In the genomic region with DNA sequence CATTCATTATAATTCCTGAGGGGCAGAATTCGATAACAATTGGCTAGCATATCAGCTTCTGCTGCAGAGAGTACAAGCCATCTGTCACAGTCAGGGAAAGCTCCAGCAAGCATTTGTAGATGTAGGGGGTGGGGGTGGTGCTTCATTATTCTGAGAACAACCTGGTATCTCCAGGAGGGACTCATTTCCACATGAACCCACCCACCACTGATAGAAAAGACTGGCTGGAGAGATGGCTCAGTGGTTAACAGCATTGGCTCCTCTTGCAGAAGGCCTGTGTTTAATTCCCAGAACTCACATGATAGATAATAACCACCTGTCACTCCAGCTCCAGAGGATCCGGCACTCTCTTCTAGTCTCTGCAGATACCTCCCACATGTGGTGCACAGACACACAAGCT, we compare ENCODE assay signal across 17 mouse cellular contexts. TPM values are rescaled to one million over a fixed set of nuclear protein-coding genes. Genes with fewer than 3 reads are reported as not detected.
DNase-seq lines count a peak whose midpoint lies in the region; ATAC-seq lines count a peak whose summit lies in the region.
"Had no signal": no experiment of that assay in that cellular context is flagged by ENCODE, and none has a peak within 500 bp of the region (broad histone marks: within the 10 kb centered on the region; RNA-seq: fewer than 3 reads in every experiment).

No protein-coding gene starts in this region.

- no peak overlapping the region for H3K27ac ChIP-seq in hindbrain, embryonic 13.5 days
- H3K27ac ChIP-seq in hindbrain, embryonic 12.5 days = no peak overlapping the region
- H3K27ac ChIP-seq in hindbrain, embryonic 14.5 days = no peak overlapping the region
- H3K27ac ChIP-seq: embryonic facial prominence, embryonic 12.5 days; heart, embryonic 13.5 days; kidney, postnatal 0 days; limb, embryonic 13.5 days; neural tube, embryonic 12.5 days had no signal

- no peaks in the 10 kb centered on the region for H3K9me3 ChIP-seq in hindbrain, embryonic 13.5 days
- no peaks in the 10 kb centered on the region for H3K9me3 ChIP-seq in hindbrain, embryonic 12.5 days (replicated peaks)
- H3K9me3 ChIP-seq in hindbrain, embryonic 14.5 days (ENCODE audit: control insufficient read depth, low read length) = no peaks in the 10 kb centered on the region
- H3K9me3 ChIP-seq: embryonic facial prominence, embryonic 12.5 days; heart, embryonic 13.5 days; limb, embryonic 13.5 days; megakaryocyte, embryonic 14.5 days; neural tube, embryonic 12.5 days had no signal

- WGBS in hindbrain, embryonic 13.5 days = 51% methylated on average over 2 of the region's 2 CpGs
- WGBS in hindbrain, embryonic 12.5 days = 45% methylated on average over 2 of the region's 2 CpGs
- WGBS in hindbrain, embryonic 14.5 days = 43% methylated on average over 2 of the region's 2 CpGs

- no peak overlapping the region for H3K9ac ChIP-seq in hindbrain, embryonic 13.5 days
- H3K9ac ChIP-seq in hindbrain, embryonic 12.5 days = no peak overlapping the region
- no peak overlapping the region for H3K9ac ChIP-seq in hindbrain, embryonic 14.5 days
- H3K9ac ChIP-seq: embryonic facial prominence, embryonic 12.5 days; heart, embryonic 13.5 days; limb, embryonic 13.5 days; neural tube, embryonic 12.5 days had no signal

- no peaks in the 10 kb centered on the region for H3K36me3 ChIP-seq in hindbrain, embryonic 13.5 days
- H3K36me3 ChIP-seq in hindbrain, embryonic 12.5 days = no peaks in the 10 kb centered on the region
- H3K36me3 ChIP-seq in hindbrain, embryonic 14.5 days (replicated peaks; ENCODE audit: control insufficient read depth, insufficient read depth) = no peaks in the 10 kb centered on the region
- H3K36me3 ChIP-seq: embryonic facial prominence, embryonic 12.5 days; heart, embryonic 13.5 days; limb, embryonic 13.5 days; neural tube, embryonic 12.5 days had no signal

- ATAC-seq in hindbrain, embryonic 13.5 days (ENCODE audit: low FRiP score) = peak; percentile 72
- no peak for ATAC-seq in hindbrain, embryonic 12.5 days (ENCODE audit: low FRiP score)
- ATAC-seq in hindbrain, embryonic 14.5 days (ENCODE audit: low FRiP score) = peak; percentile 60; the same call in 1 of the 2 replicates

- H3K27me3 ChIP-seq in hindbrain, embryonic 13.5 days = no peaks in the 10 kb centered on the region
- no peaks in the 10 kb centered on the region for H3K27me3 ChIP-seq in hindbrain, embryonic 12.5 days
- no peaks in the 10 kb centered on the region for H3K27me3 ChIP-seq in hindbrain, embryonic 14.5 days (ENCODE audit: control insufficient read depth, insufficient read depth, low read length)
- H3K27me3 ChIP-seq: embryonic facial prominence, embryonic 12.5 days; heart, embryonic 13.5 days; limb, embryonic 13.5 days; megakaryocyte, embryonic 14.5 days; neural tube, embryonic 12.5 days had no signal

- H3K4me1 ChIP-seq in hindbrain, embryonic 13.5 days (replicated peaks) = no peaks in the 10 kb centered on the region; the same call in 1 of the 2 replicates
- no peaks in the 10 kb centered on the region for H3K4me1 ChIP-seq in hindbrain, embryonic 12.5 days
- H3K4me1 ChIP-seq in hindbrain, embryonic 14.5 days (replicated peaks; ENCODE audit: control insufficient read depth, insufficient read depth, low read length) = no peaks in the 10 kb centered on the region
- H3K4me1 ChIP-seq: heart, embryonic 13.5 days; limb, embryonic 13.5 days; megakaryocyte, embryonic 14.5 days; neural tube, embryonic 12.5 days had no signal

- no peak overlapping the region for H3K4me2 ChIP-seq in hindbrain, embryonic 13.5 days
- no peak overlapping the region for H3K4me2 ChIP-seq in hindbrain, embryonic 12.5 days (replicated peaks)
- no peak overlapping the region for H3K4me2 ChIP-seq in hindbrain, embryonic 14.5 days (replicated peaks)
- H3K4me2 ChIP-seq: embryonic facial prominence, embryonic 12.5 days; heart, embryonic 13.5 days; limb, embryonic 13.5 days; neural tube, embryonic 12.5 days had no signal

- DNase-seq in brain, embryonic 18.5 days (ENCODE audit: low read depth, low spot score) = peak; percentile 52
- DNase-seq in hindbrain, embryonic 14.5 days (ENCODE audit: low spot score) = no peak
- peak; percentile 58 to 61 for DNase-seq in layer of hippocampus, postnatal 36 days
- DNase-seq in adrenal gland, adult 2 months = no peak
- no peak for DNase-seq in lung, postnatal 10 days
- DNase-seq: adrenal gland, postnatal 25 days; cerebellum, adult 18-20 months; lung, adult 2 months; spleen, adult 18-20 months had no signal

- no peak overlapping the region for H3K4me3 ChIP-seq in hindbrain, embryonic 13.5 days
- H3K4me3 ChIP-seq in hindbrain, embryonic 12.5 days = no peak overlapping the region
- H3K4me3 ChIP-seq in hindbrain, embryonic 14.5 days (replicated peaks; ENCODE audit: low read length) = no peak overlapping the region
- H3K4me3 ChIP-seq: embryonic facial prominence, embryonic 12.5 days; heart, embryonic 13.5 days; limb, embryonic 13.5 days; megakaryocyte, embryonic 14.5 days; neural tube, embryonic 12.5 days had no signal

RNA-seq across cellular contexts. Expression of gene Rfxap, which starts 27.8 kb away (rescaled TPM):
- polyA plus RNA-seq in hindbrain, embryonic 13.5 days (2015; fragmentation: Nextera tagmentation; extraction: Ambion mirVana) = 30.9 and 38.3 TPM in 2 replicates
- 67.9 and 69.0 TPM in 2 replicates for polyA plus RNA-seq in hindbrain, embryonic 12.5 days (2016; fragmentation: Nextera tagmentation; extraction: Ambion mirVana)
- polyA plus RNA-seq in hindbrain, embryonic 14.5 days (2014; fragmentation: Nextera tagmentation; extraction: Ambion mirVana) = 54.1 and 71.7 TPM in 2 replicates
- total RNA-seq in layer of hippocampus, postnatal 36 days (2021) = 10 to 100 TPM; 50.0 to 53.1 TPM
- 10 to 100 TPM; 29.8 to 30.0 TPM for total RNA-seq in adrenal gland, adult 2 months (2021)
- 16.4 and 16.7 TPM in 2 replicates for polyA plus RNA-seq in adrenal gland, adult 2 months (2012; rRNA removed)

Comparison
In these comparisons a context has a peak if more than half of its experiments do, and no peak if none do; other contexts are left out.
1. DNase-seq: peak in brain, embryonic 18.5 days (single experiment) and layer of hippocampus, postnatal 36 days (2 of 2); none in hindbrain, embryonic 14.5 days (single experiment), adrenal gland, adult 2 months (single experiment) and lung, postnatal 10 days (single experiment).